Mouse (Mus musculus) gastrocnemius, adult 2 months (tissue): ENCODE results near the gene Krtap4-2. TPM values are rescaled to one million over a fixed set of nuclear protein-coding genes. Genes with fewer than 3 reads are reported as not detected.
"Not testable (repeated sequence)": the region's sequence is repeated elsewhere in the genome, so short reads cannot be mapped to it uniquely, and the experiment has no call there.

Source experiments
- DNase-seq: peaks from one replicate; pipeline ENCODE4 v3.0.0; 2022
- H3K27ac ChIP-seq: fragments of 200-600 bp; 2 replicates; pipeline ENCODE4 v1.8.1; 2022; ENCODE audit warnings: mild to moderate bottlenecking
- H3K4me3 ChIP-seq: fragments of 200-600 bp; 2 replicates; pipeline ENCODE4 v1.8.1; 2022; ENCODE audit warnings: mild to moderate bottlenecking, moderate library complexity
- CTCF ChIP-seq: fragments of 200-600 bp; IDR thresholded peaks from 2 replicates; pipeline ENCODE4 v1.8.1; 2022; ENCODE audit warnings: antibody characterized with exemption, mild to moderate bottlenecking, moderate library complexity
- intact Hi-C: fragments of 180-260 bp; cut with DNase I; formaldehyde crosslinking; loops from one replicate; pipeline ENCODE4 v1.15.1; 2025
- total RNA-seq, 2 experiments: library from RNA; stranded (reverse); gene quantifications; 2 replicates each; pipeline ENCODE4 v1.2.3; 2021

Krtap4-2 gene
- total RNA-seq, 2 experiments from 2014 or later, result not detected

DNA sequence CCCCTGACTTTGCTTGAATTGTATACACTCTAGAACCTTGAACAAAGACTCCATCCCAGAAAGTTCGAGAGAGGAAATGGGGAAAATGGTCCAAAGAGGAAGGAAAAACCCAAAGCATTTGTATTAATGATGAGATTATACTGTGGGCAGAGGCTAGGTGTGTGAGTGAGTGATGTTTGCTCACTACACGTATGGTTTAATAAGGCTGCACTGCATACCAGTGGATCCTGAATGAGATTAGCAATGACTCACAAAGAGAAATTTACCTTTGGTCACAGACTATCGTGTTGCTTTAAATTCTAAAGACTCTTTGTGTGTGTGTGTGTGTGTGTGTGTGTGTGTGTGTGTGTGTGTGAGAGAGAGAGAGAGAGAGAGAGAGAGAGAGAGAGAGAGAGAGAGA, 4.0 kb downstream of the Krtap4-2 start:
- Histone ChIP-seq H3K4me3 (no peak overlapping the region), H3K27ac (no peak overlapping the region)
- DNase-seq, result no peak
- TF ChIP-seq CTCF, result no peak
- intact Hi-C loops, result no loop called here

DNA sequence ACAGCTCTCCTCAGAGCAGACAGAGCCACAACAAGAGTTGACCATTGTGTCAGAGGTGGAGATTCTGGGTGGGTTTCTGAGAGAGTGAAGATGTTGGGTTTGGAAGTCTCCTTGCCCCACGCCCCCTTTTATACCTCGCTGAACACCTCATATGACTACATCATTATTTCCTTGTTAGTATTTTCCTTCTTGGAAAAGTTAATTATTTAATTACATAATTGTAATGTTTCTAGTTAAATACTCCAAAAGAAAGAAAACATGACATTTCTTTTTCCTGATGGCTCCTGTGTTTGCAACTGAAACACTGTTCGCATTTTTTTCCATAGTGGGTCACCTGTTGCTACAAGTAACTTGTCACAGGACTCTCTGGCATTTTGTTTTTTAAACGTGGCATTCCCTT, 6.7 kb downstream of the Krtap4-2 start, which contains the start of gene Krtap4-1:
TSS of gene Krtap4-1 (minus strand) at position 101 of the 400 bp plus-strand sequence.
- Histone ChIP-seq H3K4me3 (no peak within 1 kb of the TSS), H3K27ac (no peak within 1 kb of the TSS)
- no peak for DNase-seq
- TF ChIP-seq CTCF, result no peak
- intact Hi-C loops, result no loop called here

DNA sequence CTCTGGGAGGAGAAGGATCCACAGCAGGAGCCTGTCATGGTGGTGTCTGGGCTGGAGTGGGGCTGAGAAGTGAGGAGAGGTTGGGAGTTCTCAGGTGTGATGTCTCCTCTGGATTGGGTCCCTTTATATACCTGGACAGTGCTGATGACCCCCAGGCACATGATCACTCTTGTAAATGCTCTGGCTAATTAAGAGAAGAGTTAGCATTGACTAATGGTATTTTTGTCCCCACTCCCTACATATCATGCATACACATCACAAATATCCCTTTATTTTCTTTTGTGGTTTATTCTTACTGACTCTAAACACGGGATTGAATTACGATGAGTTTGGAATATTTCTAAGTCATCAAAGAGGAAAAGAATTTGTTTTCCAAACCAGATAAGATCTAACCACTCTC, 14.5 kb downstream of the Krtap4-2 start, which contains the start of gene Gm11562:
TSS of gene Gm11562 (minus strand) at position 101 of the 400 bp plus-strand sequence.
- intact Hi-C loops, result no loop called here
- no peak within 1 kb of the TSS for H3K27ac ChIP-seq
- DNase-seq, result no peak
- no peak for TF ChIP-seq CTCF
- no peak within 1 kb of the TSS for H3K4me3 ChIP-seq

DNA sequence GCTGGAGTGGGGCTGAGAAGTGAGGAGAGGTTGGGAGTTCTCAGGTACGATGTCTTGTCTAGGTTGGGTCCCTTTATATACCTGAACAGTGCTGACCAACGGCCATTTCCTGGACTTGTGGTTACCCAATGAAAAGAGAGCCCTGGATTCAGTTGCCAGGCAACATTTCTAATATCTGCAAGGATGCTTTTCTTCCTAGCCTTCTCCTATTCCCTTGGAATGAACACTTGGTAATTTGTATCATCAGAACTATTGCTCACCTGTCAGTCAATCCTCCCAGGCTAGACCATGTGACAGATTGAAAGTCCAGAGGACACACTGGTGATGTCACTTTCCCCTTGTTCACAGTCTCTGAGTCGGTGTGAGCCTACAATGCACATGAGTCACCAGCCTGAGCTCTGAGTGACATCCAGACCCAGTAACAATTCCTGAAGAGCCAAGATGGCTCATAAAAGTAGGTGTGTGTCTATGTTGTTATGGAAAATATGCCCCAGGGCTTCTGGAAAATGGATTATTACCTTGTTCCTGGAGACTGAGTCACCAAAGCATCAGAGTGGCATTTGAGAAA, 20.0 kb downstream of the Krtap4-2 start, which contains the start of gene Krtap2-4:
TSS of gene Krtap2-4 (minus strand) at position 51 of the 568 bp plus-strand sequence.
- H3K27ac ChIP-seq, result no peak within 1 kb of the TSS
- DNase-seq, result no peak
- TF ChIP-seq CTCF, result no peak
- no peak within 1 kb of the TSS for H3K4me3 ChIP-seq
- intact Hi-C loops, result no loop called here

DNA sequence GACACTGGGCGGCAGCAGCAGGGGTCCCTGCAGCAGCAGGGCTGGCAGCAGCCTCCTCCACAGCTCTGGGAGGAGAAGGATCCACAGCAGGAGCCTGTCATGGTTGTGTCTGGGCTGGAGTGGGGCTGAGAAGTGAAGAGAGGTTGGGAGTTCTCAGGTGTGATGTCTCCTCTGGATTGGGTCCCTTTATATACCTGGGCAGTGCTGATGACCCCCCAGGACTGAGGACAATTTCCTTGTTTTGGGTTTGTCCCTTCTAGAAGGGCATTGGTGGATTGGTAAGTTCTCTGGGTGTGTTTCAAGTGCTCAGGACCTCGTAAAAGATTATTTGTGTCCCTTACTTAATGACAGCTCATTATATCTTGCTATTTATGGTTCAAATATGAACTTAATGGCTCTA, 24.8 kb downstream of the Krtap4-2 start, which contains the start of gene Gm11937:
TSS of gene Gm11937 (minus strand) at position 101 of the 400 bp plus-strand sequence.
- DNase-seq, intact Hi-C loops, H3K27ac ChIP-seq, H3K4me3 ChIP-seq: not testable (repeated sequence)

DNA sequence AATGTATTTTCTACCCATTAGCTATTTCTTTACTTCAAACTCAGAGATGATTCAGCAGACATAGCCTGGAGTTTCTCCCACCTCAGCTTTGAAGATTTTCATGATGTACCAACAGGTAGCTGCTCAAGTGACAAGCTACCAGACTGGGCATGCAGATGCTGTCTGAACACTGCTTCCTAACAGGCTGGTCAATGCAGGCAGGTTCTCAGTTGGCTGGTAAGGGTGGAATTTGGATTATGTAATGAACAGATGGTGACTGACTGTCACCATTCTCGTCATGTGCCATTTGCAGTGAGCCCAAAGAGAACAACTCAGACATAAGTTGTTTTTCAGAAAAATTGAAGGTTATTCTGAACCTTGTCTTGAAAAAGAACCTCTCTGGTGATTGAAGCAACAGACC, 25.8 kb downstream of the Krtap4-2 start:
- TF ChIP-seq CTCF, result no peak
- intact Hi-C loops, result no loop called here
- Histone ChIP-seq H3K27ac (no peak overlapping the region), H3K4me3 (no peak overlapping the region)
- DNase-seq, result no peak

DNA sequence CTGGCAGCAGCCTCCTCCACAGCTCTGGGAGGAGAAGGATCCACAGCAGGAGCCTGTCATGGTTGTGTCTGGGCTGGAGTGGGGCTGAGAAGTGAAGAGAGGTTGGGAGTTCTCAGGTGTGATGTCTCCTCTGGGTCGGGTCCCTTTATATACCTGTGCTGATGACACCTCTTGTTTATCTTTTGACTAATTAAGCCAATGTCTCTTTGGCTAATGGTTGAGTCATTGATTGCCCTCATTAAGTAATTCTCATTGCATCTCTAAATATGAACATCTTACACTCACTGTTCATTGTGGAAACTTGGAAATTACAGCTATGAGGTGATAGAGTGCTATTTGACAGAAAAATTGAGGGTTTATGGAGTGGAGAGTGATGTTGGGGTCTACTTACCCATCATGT, 31.7 kb downstream of the Krtap4-2 start, which contains the start of gene Gm11938:
TSS of gene Gm11938 (minus strand) at position 101 of the 400 bp plus-strand sequence.
- DNase-seq, H3K27ac ChIP-seq, H3K4me3 ChIP-seq, intact Hi-C loops: not testable (repeated sequence)

DNA sequence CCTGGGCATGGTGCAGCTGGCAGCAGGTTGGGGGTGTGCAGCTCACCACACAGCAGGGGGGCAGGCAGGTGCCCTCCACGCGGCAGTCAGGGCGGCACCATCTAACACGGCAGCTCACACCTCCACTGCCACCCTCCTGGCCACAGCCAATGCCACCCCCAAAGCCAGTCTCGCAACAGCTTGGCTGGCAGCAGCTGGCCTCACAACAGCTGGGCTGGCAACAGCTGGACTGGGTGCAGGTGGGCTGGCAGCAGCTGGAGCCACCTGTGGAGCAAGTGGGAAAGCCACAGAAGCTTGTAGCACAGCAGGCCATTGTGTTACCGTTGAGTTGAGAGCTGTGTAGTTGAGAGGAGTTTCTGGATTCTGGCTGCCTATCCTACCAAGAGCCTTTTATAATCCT, 37.1 kb downstream of the Krtap4-2 start, which contains the start of gene Krtap9-3:
TSS of gene Krtap9-3 (minus strand) at position 364 of the 400 bp plus-strand sequence.
- H3K27ac ChIP-seq, DNase-seq, H3K4me3 ChIP-seq, intact Hi-C loops: not testable (repeated sequence)

DNA sequence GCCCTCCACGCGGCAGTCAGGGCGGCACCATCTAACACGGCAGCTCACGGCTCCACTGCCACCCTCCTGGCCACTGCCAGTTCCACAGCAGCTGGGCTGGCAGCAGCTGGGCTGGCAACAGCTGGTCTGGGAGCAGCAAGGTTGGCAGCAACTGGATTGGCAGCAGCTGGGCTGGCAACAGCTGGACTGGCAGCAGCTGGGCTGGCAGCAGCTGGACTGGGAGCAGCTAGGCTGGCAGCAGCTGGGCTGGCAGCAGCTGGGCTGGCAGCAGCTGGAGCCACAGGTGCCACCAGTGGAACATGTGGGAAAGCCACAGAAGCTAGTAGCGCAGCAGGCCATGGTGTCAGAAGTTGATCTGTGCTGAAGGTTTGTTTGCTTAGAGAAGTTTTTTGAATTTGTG, 43.9 kb downstream of the Krtap4-2 start, which contains the start of gene Krtap1-3:
TSS of gene Krtap1-3 (minus strand) at position 359 of the 400 bp plus-strand sequence.
- no peak within 1 kb of the TSS for H3K4me3 ChIP-seq
- no peak for TF ChIP-seq CTCF
- no peak within 1 kb of the TSS for H3K27ac ChIP-seq
- DNase-seq, result no peak
- intact Hi-C loops, result no loop called here

DNA sequence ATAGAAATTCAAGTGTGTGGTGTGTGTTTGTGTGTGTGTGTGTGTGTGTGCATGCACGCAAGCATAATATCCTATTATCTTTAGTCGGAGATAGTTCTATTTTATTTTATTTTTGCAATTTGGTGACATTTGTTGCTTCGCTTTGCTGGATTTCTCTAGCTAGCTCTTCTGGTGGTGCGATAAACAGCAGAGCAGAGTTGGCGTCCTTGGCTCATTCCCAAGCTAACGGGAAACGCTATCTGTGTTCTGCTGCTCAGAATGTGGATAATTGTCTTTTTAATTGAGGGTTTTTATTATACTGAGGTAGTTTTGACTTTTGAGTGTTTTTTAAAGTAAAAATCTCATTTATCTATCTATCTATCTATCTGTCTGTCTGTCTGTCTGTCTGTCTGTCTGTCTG, 49.8 kb downstream of the Krtap4-2 start:
- DNase-seq, result no peak
- TF ChIP-seq CTCF, result no peak
- Histone ChIP-seq H3K4me3 (no peak overlapping the region), H3K27ac (no peak overlapping the region)
- intact Hi-C loops, result no loop called here

Other genes with a start within 250 kb of the Krtap4-2 start
- gene Krt10, start 245.7 kb downstream of the Krtap4-2 start, total RNA-seq, result 1 to 10 TPM; 3.7 TPM
- gene Krt12, start 212.8 kb downstream of the Krtap4-2 start, total RNA-seq, result not detected
- not detected for gene Krt20, start 196.9 kb downstream of the Krtap4-2 start, total RNA-seq
- not detected for gene Krt23, start 141.9 kb downstream of the Krtap4-2 start, total RNA-seq
- not detected for gene Krt39, start 113.7 kb downstream of the Krtap4-2 start, total RNA-seq
- not detected for gene Krt40, start 91.9 kb downstream of the Krtap4-2 start, total RNA-seq
- gene Krtap3-3, start 84.2 kb downstream of the Krtap4-2 start, total RNA-seq, result not detected
- gene Krtap3-2, start 78.2 kb downstream of the Krtap4-2 start, total RNA-seq, result not detected
- not detected for gene Gm11939, start 75.6 kb downstream of the Krtap4-2 start, total RNA-seq
- gene Krtap3-1, start 68.5 kb downstream of the Krtap4-2 start, total RNA-seq, result not detected
- not detected for gene Krtap1-5, start 54.1 kb downstream of the Krtap4-2 start, total RNA-seq
- not detected for gene Krtap1-4, start 51.4 kb downstream of the Krtap4-2 start, total RNA-seq
- gene Krtap1-3, start 43.7 kb downstream of the Krtap4-2 start, total RNA-seq, result not detected
- not detected for gene Krtap9-3, start 37.0 kb downstream of the Krtap4-2 start, total RNA-seq
- not detected for gene Gm11938, start 31.8 kb downstream of the Krtap4-2 start, total RNA-seq
- gene Gm11937, start 24.9 kb downstream of the Krtap4-2 start, total RNA-seq, result not detected
- not detected for gene Krtap2-4, start 20.2 kb downstream of the Krtap4-2 start, total RNA-seq
- not detected for gene Gm11562, start 14.6 kb downstream of the Krtap4-2 start, total RNA-seq
- not detected for gene Krtap4-1, start 6.8 kb downstream of the Krtap4-2 start, total RNA-seq
- not detected for gene Krtap4-7, start 9.0 kb upstream of the Krtap4-2 start, total RNA-seq
- gene Gm11555, start 15.2 kb upstream of the Krtap4-2 start, total RNA-seq, result not detected
- gene Gm11563, start 23.9 kb upstream of the Krtap4-2 start, total RNA-seq, result not detected
- not detected for gene Krtap4-6, start 30.9 kb upstream of the Krtap4-2 start, total RNA-seq
- not detected for gene Gm14190, start 55.7 kb upstream of the Krtap4-2 start, total RNA-seq
- gene Gm14180, start 99.2 kb upstream of the Krtap4-2 start, total RNA-seq, result not detected
- gene Gm11595, start 137.8 kb upstream of the Krtap4-2 start, total RNA-seq, result not detected
- not detected for gene Krtap4-8, start 145.6 kb upstream of the Krtap4-2 start, total RNA-seq
- gene Krtap4-9, start 150.1 kb upstream of the Krtap4-2 start, total RNA-seq, result not detected
- not detected for gene Gm11596, start 158.4 kb upstream of the Krtap4-2 start, total RNA-seq
- not detected for gene Gm11569, start 163.8 kb upstream of the Krtap4-2 start, total RNA-seq
- not detected for gene Gm11554, start 169.4 kb upstream of the Krtap4-2 start, total RNA-seq
- not detected for gene Krtap4-13, start 174.8 kb upstream of the Krtap4-2 start, total RNA-seq
- gene Gm11564, start 180.6 kb upstream of the Krtap4-2 start, total RNA-seq, result not detected
- not detected for gene 2300003K06Rik, start 203.0 kb upstream of the Krtap4-2 start, total RNA-seq
- gene Krtap4-16, start 216.5 kb upstream of the Krtap4-2 start, total RNA-seq, result not detected
- gene Gm11568, start 222.8 kb upstream of the Krtap4-2 start, total RNA-seq, result not detected
- not detected for gene Gm11559, start 229.4 kb upstream of the Krtap4-2 start, total RNA-seq
- not detected for gene Krtap9-1, start 238.3 kb upstream of the Krtap4-2 start, total RNA-seq
- not detected for gene Gm11567, start 244.1 kb upstream of the Krtap4-2 start, total RNA-seq